Mouse (Mus musculus) embryonic stem cell, embryonic (primary cell): ENCODE measurements at regions not wholly inside any gene's neighbourhood (a gene's known extent, or its start where the extent isn't known, plus 50 kb on each side); places are given as distances from the start of the nearest gene placed in this dataset.

Experiments used
- CTCF ChIA-PET, 4 experiments: fragments of 300-600 bp in 2 of 4; fragments of 350-600 bp in 2 of 4; sonication (Branson Sonifier 250); formaldehyde crosslinking; loops; one replicate each; lab custom pipeline; 2022; ENCODE audit warnings: inconsistent platforms in 2 of 4; lab: Charles Lee
- POLR2A ChIA-PET, 4 experiments: fragments of 300-600 bp in 2 of 4; fragments of 350-600 bp in 2 of 4; sonication (Branson Sonifier 250); formaldehyde crosslinking; loops; one replicate each; lab custom pipeline; 2022; ENCODE audit warnings: antibody characterized with exemption in 4 of 4, inconsistent platforms in 1 of 4; lab: Charles Lee

DNA sequence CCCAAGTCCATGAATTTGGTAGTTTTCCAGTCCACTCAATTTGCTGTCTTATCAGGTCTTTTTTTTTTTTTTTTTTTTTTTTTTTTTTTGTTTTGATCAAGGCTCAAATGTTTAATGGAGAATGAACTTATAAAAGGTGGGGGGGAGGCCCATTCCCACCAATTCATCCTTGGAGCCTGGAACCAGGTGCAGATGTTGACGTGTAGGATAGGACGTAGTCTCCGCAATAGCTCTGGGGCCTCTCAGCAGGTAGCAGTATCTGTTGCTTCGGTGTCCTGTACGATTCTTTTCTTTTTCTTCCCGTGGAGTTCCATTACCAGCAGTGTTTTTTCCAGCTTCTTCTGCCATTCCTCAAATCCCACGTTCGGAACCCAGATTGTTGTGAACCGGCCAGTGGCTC is 1296.3 kb upstream of the Ppp6c start:
- CTCF ChIA-PET = no interaction called here
- POLR2A ChIA-PET = no interaction called here

DNA sequence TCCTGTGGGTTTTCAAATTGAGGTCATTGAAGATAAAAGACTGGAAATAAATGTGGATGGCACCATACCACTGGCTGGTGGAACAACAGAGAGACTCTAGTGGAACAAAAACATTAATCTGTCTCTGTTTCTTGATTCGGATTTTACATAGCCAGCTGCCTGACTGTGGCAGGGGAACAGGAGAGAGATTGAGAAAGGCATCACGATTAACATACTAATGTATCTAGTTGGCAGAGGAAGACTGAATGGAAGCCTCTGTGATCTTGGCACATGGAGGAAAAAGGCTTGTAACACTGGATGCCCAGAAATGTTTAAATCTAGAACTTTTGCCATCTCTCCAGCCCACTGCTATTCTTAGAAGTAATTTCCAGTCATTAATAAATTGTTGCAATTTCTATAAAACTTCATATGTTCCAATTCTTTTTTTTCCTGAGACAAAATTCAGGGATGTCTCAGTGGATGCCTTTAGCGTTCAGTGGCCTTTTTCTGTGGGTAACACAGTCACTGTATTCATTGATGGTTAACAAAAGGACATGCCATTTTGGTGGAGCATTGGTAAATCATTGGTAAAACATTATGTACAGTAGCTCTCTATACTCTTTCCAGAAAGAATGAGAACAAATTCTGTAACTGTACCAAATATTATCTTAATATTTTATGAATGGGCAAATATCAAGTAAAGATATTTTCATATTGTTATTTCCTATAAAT is 1284.5 kb upstream of the Ppp6c start:
- CTCF ChIA-PET = no interaction called here
- POLR2A ChIA-PET = no interaction called here

DNA sequence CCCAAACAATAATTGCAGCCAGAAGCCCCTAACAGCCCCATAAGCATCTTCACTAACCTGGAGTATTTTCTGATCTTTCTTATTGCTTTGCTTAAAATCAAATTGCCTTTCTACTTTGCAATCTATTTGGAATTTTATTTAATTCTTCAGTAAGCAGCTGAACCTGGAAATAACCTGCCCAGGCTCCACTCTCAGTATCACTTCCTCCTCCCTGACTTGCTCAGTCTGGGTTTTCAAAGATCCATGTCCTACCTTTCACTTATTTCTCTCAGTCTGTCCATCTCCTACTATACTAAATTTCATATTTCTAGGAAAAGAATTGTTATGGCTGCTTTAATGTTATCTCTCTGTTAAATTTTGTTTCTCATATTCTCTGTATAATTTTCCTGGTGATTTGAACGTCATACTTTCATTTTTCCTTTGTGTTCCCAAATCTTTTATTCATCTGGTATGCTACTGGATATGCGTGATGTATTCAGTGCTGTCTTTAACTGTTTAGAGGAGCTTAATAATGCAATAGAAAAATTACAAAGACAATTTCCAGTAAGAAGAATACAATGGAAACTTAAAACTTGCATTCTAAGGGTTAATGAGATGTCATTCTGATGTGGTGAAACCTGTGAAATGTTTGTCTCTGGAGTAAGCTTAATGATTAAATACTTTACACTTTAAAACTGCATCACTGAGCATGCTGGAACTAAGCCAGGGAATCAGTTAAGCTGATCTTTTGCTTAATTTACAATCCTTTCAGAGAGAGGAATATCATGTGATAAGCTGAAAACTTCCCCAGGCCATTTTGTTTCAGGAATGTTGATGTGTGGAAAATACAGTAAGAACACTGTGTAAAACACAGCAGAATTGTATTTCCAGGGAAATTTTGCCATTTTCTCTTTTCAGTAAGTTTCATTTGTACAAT is 1252.8 kb upstream of the Ppp6c start:
- CTCF ChIA-PET = no interaction called here
- POLR2A ChIA-PET = no interaction called here

DNA sequence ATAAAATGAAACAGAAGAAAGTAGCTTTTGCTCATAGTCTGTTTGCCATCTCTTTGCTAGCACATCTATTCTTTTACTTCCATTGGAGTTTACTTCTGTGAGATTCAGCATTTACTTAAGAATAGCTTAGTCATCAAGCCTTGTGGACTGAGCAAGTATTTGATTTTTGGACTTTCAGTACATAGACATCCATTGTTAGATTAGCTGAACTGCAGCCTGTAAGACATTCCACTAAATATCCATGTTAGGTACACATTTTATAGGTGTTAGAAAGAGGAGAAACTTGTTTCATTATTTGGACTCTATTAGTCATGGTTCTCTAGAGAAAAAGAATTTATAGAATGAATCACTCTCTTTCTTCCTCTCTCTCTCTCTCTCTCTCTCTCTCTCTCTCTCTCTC is 1251.2 kb upstream of the Ppp6c start:
- CTCF ChIA-PET = no interaction called here
- POLR2A ChIA-PET = interaction anchor here in 1 of 4 experiments (0.6 to 1.2 kb wide), 2 partner anchors 11 to 399 kb away, joined by 3 read pairs; no protein-coding TSS in a partner anchor

DNA sequence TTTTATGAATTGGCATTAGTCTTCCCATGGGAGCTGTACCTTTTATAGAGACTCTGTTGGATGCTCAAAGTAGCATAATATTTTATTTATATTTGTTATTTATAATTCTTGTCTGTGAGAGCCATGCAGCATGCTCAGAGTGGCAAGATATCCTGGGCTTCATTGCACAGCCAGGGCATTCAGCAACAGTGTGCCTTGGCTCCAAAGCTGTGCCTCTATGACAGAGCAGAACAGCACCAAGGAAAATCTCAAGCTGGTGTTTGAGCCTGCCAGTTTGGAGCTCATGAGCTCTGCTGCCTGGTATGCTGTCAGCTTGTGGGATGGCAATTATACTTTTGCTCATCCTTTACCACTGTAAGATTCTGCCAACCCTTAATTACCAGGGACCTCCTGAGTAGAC is 1230.1 kb upstream of the Ppp6c start:
- ChIA-PET POLR2A (no interaction called here), CTCF (no interaction called here)

DNA sequence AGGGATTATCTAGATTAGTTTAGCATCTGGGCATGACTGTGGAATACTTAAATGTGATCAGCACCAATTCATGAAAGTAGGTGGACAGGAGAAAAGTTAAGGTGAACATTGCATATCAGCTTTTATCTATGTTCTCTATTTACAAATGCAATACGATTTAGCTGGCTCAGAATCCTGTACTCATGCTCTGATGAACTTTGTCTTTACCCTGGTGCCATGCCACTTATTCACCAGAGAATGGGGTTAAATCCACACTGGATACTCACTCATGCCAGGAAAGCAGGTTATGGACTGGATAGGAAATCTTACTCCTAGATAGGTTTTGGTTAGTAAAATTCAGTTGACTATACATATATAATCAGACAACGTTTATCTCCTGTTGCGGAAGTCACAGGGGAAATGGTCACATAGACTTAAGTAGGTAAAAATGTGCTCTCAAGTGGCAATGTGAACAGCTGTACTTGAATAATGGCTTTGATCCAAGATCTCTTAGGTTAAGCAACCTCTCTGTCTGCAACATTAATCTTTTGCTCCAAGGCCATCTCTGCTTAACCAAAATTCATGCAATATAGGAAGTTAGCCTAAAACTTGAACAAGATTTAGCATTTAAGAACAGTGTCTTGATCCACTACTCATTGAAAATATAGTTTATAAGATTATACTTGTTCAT is 1206.7 kb upstream of the Ppp6c start:
- ChIA-PET POLR2A (no interaction called here), CTCF (no interaction called here)

DNA sequence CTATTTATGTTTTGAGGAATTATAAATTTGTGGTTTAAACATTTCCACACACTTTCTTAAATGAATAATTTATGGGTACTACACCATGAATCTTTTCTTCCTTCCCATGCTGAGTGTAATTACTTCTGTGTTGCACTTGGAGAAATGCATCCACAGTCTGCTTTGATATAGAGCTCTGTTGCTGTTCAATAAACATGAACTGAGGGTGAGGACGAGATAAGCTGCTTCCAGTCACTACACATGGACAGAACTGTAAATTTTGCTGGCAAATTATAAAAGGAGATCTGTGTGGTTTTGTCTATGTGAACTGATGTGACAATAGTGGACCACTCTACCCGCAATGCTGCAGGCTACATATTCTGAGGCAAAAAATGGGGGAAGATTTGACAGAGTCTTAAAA is 1205.1 kb upstream of the Ppp6c start:
- POLR2A ChIA-PET = no interaction called here
- CTCF ChIA-PET = no interaction called here

DNA sequence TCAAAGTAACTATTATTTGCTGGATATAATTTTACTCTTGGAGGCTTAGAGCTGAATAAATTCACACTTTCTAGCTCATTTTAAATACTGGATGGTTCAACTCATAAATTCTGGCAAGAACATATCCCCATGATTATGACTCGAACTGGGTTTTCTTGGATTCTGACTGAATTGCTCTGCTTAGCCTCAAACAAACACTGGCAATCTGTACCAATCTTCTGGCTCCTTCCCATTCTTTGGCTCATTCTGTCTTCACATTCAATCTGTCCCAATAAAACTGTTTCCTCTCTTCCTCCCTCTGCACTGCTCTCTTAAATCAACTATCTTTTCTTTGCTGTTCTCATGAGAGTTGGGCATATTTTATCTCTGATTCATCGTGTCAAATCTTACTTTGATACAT is 1176.2 kb upstream of the Ppp6c start:
- ChIA-PET POLR2A (no interaction called here), CTCF (no interaction called here)
